9 mouse cellular contexts compared by ENCODE assay signal in the genomic region with DNA sequence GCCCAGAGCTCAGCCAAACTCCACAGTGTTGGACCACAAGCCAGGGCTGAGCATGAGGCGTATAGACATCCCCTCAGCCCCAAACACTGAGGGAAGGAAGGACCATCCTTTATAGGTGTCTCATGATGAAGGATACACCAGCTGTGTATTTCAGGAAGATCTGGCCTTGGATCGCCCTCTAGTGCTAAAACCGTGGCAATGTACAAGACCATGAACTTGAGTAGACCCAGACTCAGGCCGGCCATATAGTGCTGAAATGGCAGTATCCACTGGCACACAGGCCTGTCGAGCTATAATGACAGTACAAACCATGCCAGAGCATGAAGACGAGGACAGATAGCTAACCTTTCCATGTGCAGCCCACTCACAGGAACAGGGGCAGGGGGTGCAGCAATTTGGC. TPM values are rescaled to one million over a fixed set of nuclear protein-coding genes. Genes with fewer than 3 reads are reported as not detected.
A peak's percentile ranks its signal among the peaks of the same experiment; 100 is the strongest.
DNase-seq lines count a peak whose midpoint lies in the region; ATAC-seq lines count a peak whose summit lies in the region.
"Had no signal": no experiment of that assay in that cellular context is flagged by ENCODE, and none has a peak within 500 bp of the region (broad histone marks: within the 10 kb centered on the region; RNA-seq: fewer than 3 reads in every experiment).

No protein-coding gene starts in this region.

- no peaks in the 10 kb centered on the region for H3K9me3 ChIP-seq in midbrain, embryonic 11.5 days (ENCODE audit: control insufficient read depth, low read length)
- H3K9me3 ChIP-seq in midbrain, embryonic 13.5 days: no peaks in the 10 kb centered on the region
- 0 out of 2 replicates have a peak, but pooled peaks cover 3% of the 10 kb centered on the region for H3K9me3 ChIP-seq in forebrain, embryonic 16.5 days (ENCODE audit: control insufficient read depth, low read length)

- H3K9ac ChIP-seq in midbrain, embryonic 11.5 days (ENCODE audit: low read length): no peak overlapping the region
- no peak overlapping the region for H3K9ac ChIP-seq in midbrain, embryonic 13.5 days (replicated peaks)
- H3K9ac ChIP-seq in forebrain, embryonic 16.5 days (replicated peaks; ENCODE audit: low read depth, low read length): no peak overlapping the region

- H3K4me1 ChIP-seq in midbrain, embryonic 11.5 days (ENCODE audit: control insufficient read depth, insufficient read depth, low read length): no peaks in the 10 kb centered on the region
- peaks cover 22% of the 10 kb centered on the region for H3K4me1 ChIP-seq in midbrain, embryonic 13.5 days (replicated peaks)
- peaks cover 14% of the 10 kb centered on the region for H3K4me1 ChIP-seq in forebrain, embryonic 16.5 days (replicated peaks; ENCODE audit: control insufficient read depth, insufficient read depth, low read length)

- no peaks in the 10 kb centered on the region for H3K27me3 ChIP-seq in midbrain, embryonic 11.5 days (ENCODE audit: control insufficient read depth, insufficient read depth, low read length)
- H3K27me3 ChIP-seq in midbrain, embryonic 13.5 days: no peaks in the 10 kb centered on the region
- H3K27me3 ChIP-seq in forebrain, embryonic 16.5 days (replicated peaks; ENCODE audit: control insufficient read depth, insufficient read depth, low read length): no peaks in the 10 kb centered on the region

- peak; percentile 35; the same call in 1 of the 2 replicates for ATAC-seq in midbrain, embryonic 11.5 days (ENCODE audit: low FRiP score)
- ATAC-seq in midbrain, embryonic 13.5 days: no peak
- ATAC-seq in granulocyte monocyte progenitor cell, adult 5-6 weeks (replicated peaks; ENCODE audit: poor library complexity, severe bottlenecking): peak; percentile 53
- ATAC-seq in forebrain, embryonic 16.5 days: no peak

- 83% methylated on average over 6 of the region's 6 CpGs for WGBS in midbrain, embryonic 11.5 days
- WGBS in midbrain, embryonic 13.5 days: 89% methylated on average over 6 of the region's 6 CpGs
- WGBS in forebrain, embryonic 16.5 days: 80% methylated on average over 6 of the region's 6 CpGs

- H3K4me3 ChIP-seq in midbrain, embryonic 11.5 days (ENCODE audit: low read depth, low read length): no peak overlapping the region
- H3K4me3 ChIP-seq in midbrain, embryonic 13.5 days (replicated peaks): no peak overlapping the region
- no peak overlapping the region for H3K4me3 ChIP-seq in forebrain, embryonic 16.5 days (replicated peaks; ENCODE audit: low read length)
- H3K4me3 ChIP-seq: erythroblast, embryonic 14.5 days had no signal

- H3K27ac ChIP-seq in midbrain, embryonic 11.5 days (ENCODE audit: low read depth, low read length): no peak overlapping the region
- H3K27ac ChIP-seq in midbrain, embryonic 13.5 days: no peak overlapping the region
- H3K27ac ChIP-seq in forebrain, embryonic 16.5 days (ENCODE audit: low read length): no peak overlapping the region

- peaks cover 2% of the 10 kb centered on the region; the same call in 1 of the 2 replicates for H3K36me3 ChIP-seq in midbrain, embryonic 11.5 days (ENCODE audit: control insufficient read depth, insufficient read depth, low read length)
- peaks cover 38% of the 10 kb centered on the region for H3K36me3 ChIP-seq in midbrain, embryonic 13.5 days
- peaks cover 2% of the 10 kb centered on the region; the same call in 1 of the 2 replicates for H3K36me3 ChIP-seq in forebrain, embryonic 16.5 days (ENCODE audit: control insufficient read depth, insufficient read depth)

- no peak overlapping the region for H3K4me2 ChIP-seq in midbrain, embryonic 11.5 days
- no peak overlapping the region for H3K4me2 ChIP-seq in midbrain, embryonic 13.5 days (replicated peaks)
- H3K4me2 ChIP-seq in forebrain, embryonic 16.5 days (ENCODE audit: low read length): no peak overlapping the region

- peak; percentile 19 for DNase-seq in adrenal gland, postnatal 10 days
- no peak for DNase-seq in adrenal gland, adult 8-10 months
- no peak for DNase-seq in midbrain, embryonic 11.5 days (ENCODE audit: low spot score, missing footprints)
- peak; percentile 69 for DNase-seq in retina, embryonic 14.5 days (ENCODE audit: low spot score)
- DNase-seq in layer of hippocampus, adult 8-10 months (ENCODE audit: low spot score in 2 of 2): no peak

RNA-seq across cellular contexts. Expression of gene Gpr19, which starts 21.6 kb away (rescaled TPM):
- total RNA-seq in adrenal gland, postnatal 10 days (2021): 10 to 100 TPM in 1 of 2 experiments, 1 to 10 TPM in 1; 7.9 to 11.1 TPM
- 1 to 10 TPM; 7.1 to 9.8 (median 7.9) TPM for total RNA-seq in adrenal gland, adult 8-10 months (2022)
- polyA plus RNA-seq in midbrain, embryonic 11.5 days (2014; fragmentation: Nextera tagmentation; extraction: Ambion mirVana): 35.3 and 36.9 TPM in 2 replicates
- 45.0 and 47.9 TPM in 2 replicates for polyA plus RNA-seq in midbrain, embryonic 13.5 days (2015; fragmentation: Nextera tagmentation; extraction: Ambion mirVana)
- 14.1 and 16.7 TPM in 2 replicates for total RNA-seq in granulocyte monocyte progenitor cell, adult 5-6 weeks (2014; fragmentation: Nextera tagmentation)
- total RNA-seq in granulocyte monocyte progenitor cell, adult 5-6 weeks (2017): 6.6 TPM in 2 replicates
- polyA plus RNA-seq in forebrain, embryonic 16.5 days (2015; fragmentation: Nextera tagmentation; extraction: Ambion mirVana): 44.4 and 48.9 TPM in 2 replicates
- total RNA-seq in layer of hippocampus, adult 8-10 months (2022): 10 to 100 TPM; 25.3 to 28.9 (median 27.3) TPM

RNA-seq across cellular contexts. Expression of gene Cdkn1b, which starts 43.4 kb away (rescaled TPM):
- total RNA-seq in adrenal gland, postnatal 10 days (2021): 10 to 100 TPM; 46.2 TPM
- total RNA-seq in adrenal gland, adult 8-10 months (2022): 10 to 100 TPM; 32.9 to 44.0 (median 37.1) TPM
- polyA plus RNA-seq in midbrain, embryonic 11.5 days (2014; fragmentation: Nextera tagmentation; extraction: Ambion mirVana): 27.8 and 28.0 TPM in 2 replicates
- polyA plus RNA-seq in midbrain, embryonic 13.5 days (2015; fragmentation: Nextera tagmentation; extraction: Ambion mirVana): 33.8 and 35.1 TPM in 2 replicates
- total RNA-seq in granulocyte monocyte progenitor cell, adult 5-6 weeks (2014; fragmentation: Nextera tagmentation): 16.9 and 18.1 TPM in 2 replicates
- total RNA-seq in granulocyte monocyte progenitor cell, adult 5-6 weeks (2017): 38.5 and 38.7 TPM in 2 replicates
- 39.4 and 50.8 TPM in 2 replicates for polyA plus RNA-seq in forebrain, embryonic 16.5 days (2015; fragmentation: Nextera tagmentation; extraction: Ambion mirVana)
- total RNA-seq in layer of hippocampus, adult 8-10 months (2022): 10 to 100 TPM; 35.4 to 46.5 (median 40.5) TPM

RNA-seq across cellular contexts. Expression of gene Crebl2, which starts 46.8 kb away (rescaled TPM):
- 10 to 100 TPM; 14.8 to 17.3 TPM for total RNA-seq in adrenal gland, postnatal 10 days (2021)
- 10 to 100 TPM; 47.1 to 63.4 (median 58.0) TPM for total RNA-seq in adrenal gland, adult 8-10 months (2022)
- polyA plus RNA-seq in midbrain, embryonic 11.5 days (2014; fragmentation: Nextera tagmentation; extraction: Ambion mirVana): 0.92 and 1.2 TPM in 2 replicates
- polyA plus RNA-seq in midbrain, embryonic 13.5 days (2015; fragmentation: Nextera tagmentation; extraction: Ambion mirVana): 3.7 and 4.3 TPM in 2 replicates
- 2.5 and 5.7 TPM in 2 replicates for total RNA-seq in granulocyte monocyte progenitor cell, adult 5-6 weeks (2014; fragmentation: Nextera tagmentation)
- total RNA-seq in granulocyte monocyte progenitor cell, adult 5-6 weeks (2017): 2.8 and 5.6 TPM in 2 replicates
- polyA plus RNA-seq in forebrain, embryonic 16.5 days (2015; fragmentation: Nextera tagmentation; extraction: Ambion mirVana): 3.8 and 4.3 TPM in 2 replicates
- 10 to 100 TPM; 37.8 to 51.0 (median 44.1) TPM for total RNA-seq in layer of hippocampus, adult 8-10 months (2022)

Comparison
In these comparisons a context has a peak if more than half of its experiments do, and no peak if none do; other contexts are left out.
1. DNase-seq: peak in adrenal gland, postnatal 10 days (single experiment) and retina, embryonic 14.5 days (single experiment); none in adrenal gland, adult 8-10 months (single experiment), midbrain, embryonic 11.5 days (single experiment) and layer of hippocampus, adult 8-10 months (0 of 2).
2. ATAC-seq: peak in midbrain, embryonic 11.5 days (single experiment) and granulocyte monocyte progenitor cell, adult 5-6 weeks (single experiment); none in midbrain, embryonic 13.5 days (single experiment) and forebrain, embryonic 16.5 days (single experiment).